Mouse (Mus musculus): Measurements from ENCODE around the gene Vmn1r74. TPM values are rescaled to one million over a fixed set of nuclear protein-coding genes. Genes with fewer than 3 reads are reported as not detected.
"Not testable (repeated sequence)": the region's sequence is repeated elsewhere in the genome, so short reads cannot be mapped to it uniquely, and the experiment has no call there.

Vmn1r74 gene
- total RNA-seq (2021), result not detected
- long read RNA-seq, experiment 1, result 0 reads
- long read RNA-seq, experiment 2, result 0 reads

- no peak for DNase-seq (ENCODE audit: low spot score in 2 of 2)
These were observed at the start of gene Vmn1r74 for GRCm38 (mm10) chr7:11833680-11834079. Gene Vmn1r74 (plus strand): TSS chr7:11833980.

- no peak for DNase-seq (ENCODE audit: low spot score in 2 of 2)
These were observed 20.0 kb upstream of the Vmn1r74 start for GRCm38 (mm10) chr7:11813751-11814150.

GRCm38 (mm10) chr7:11822166-11822565 is 11.6 kb upstream of the Vmn1r74 start:
- no peak for DNase-seq (ENCODE audit: low spot score in 2 of 2)

GRCm38 (mm10) chr7:11823246-11823645 is 10.5 kb upstream of the Vmn1r74 start:
- not testable (repeated sequence) for DNase-seq (ENCODE audit: low spot score in 2 of 2)

- no peak for DNase-seq (ENCODE audit: low spot score in 2 of 2)
These were observed 40.5 kb downstream of the Vmn1r74 start, which contains the start of gene Vmn1r75 for GRCm38 (mm10) chr7:11874330-11874729. Gene Vmn1r75 (plus strand): TSS chr7:11874630.

Other genes starting within 250 kb of the Vmn1r74 start
- gene Zscan4-ps3, start 224.7 kb upstream of the Vmn1r74 start, total RNA-seq (2021), result not detected
- not detected for gene Vmn1r72, start 153.8 kb upstream of the Vmn1r74 start, total RNA-seq (2021)
- not detected for gene Vmn1r73, start 103.7 kb upstream of the Vmn1r74 start, total RNA-seq (2021)
- gene Vmn1r75, start 40.6 kb downstream of the Vmn1r74 start, total RNA-seq (2021), result not detected
- gene Vmn1r76, start 104.2 kb downstream of the Vmn1r74 start, total RNA-seq (2021), result not detected
- not detected for gene Vmn1r77, start 202.8 kb downstream of the Vmn1r74 start, total RNA-seq (2021)

Measured in layer of hippocampus, postnatal 14 days (tissue).